Mouse (Mus musculus): ENCODE results near the gene Cdk5r1. TPM values are rescaled to one million over a fixed set of nuclear protein-coding genes. Genes with fewer than 3 reads are reported as not detected.

Gene Cdk5r1
- polyA plus RNA-seq, 1 experiment from 2014 or later, result 2.0 TPM

DNA sequence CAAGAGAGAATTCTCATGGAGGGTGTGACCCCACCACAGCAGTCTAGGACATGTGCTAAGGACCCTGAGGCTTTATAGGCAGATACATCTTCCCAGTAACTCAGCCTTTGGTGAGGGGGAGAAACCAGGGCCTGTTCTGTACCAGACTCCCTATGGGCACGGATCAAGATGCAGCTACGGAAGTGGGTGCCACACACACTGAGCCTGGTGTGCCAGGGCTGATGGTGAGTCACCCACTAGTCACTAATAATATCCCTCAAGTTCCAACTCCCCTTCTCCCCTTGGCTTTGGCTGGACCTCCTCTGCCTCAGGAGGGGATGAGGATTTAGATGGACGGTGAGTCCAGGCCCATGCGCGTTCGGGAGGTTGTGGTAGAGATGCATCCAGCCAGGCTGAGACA is 19.1 kb downstream of the Cdk5r1 start:
- no peak overlapping the region for H3K9ac ChIP-seq (replicated peaks; ENCODE audit: low read depth, low read length)
- no peak for ATAC-seq (ENCODE audit: insufficient number of reproducible peaks, insufficient read depth, low FRiP score, low read depth)
- H3K36me3 ChIP-seq (ENCODE audit: control insufficient read depth, insufficient read depth, low read length), result no peaks in the 10 kb centered on the region
- H3K27me3 ChIP-seq (ENCODE audit: control insufficient read depth, insufficient read depth, low read length), result no peaks in the 10 kb centered on the region
- H3K4me2 ChIP-seq (replicated peaks; ENCODE audit: low read depth, low read length), result no peak overlapping the region
- no peak overlapping the region for H3K27ac ChIP-seq (ENCODE audit: low read length)
- H3K4me3 ChIP-seq (ENCODE audit: low read depth, low read length), result no peak overlapping the region
- H3K9me3 ChIP-seq (ENCODE audit: control insufficient read depth, low read depth, low read length), result no peaks in the 10 kb centered on the region
- 92% methylated on average over 6 of the region's 6 CpGs for WGBS
- 0 out of 2 replicates have a peak, but pooled peaks cover 3% of the 10 kb centered on the region for H3K4me1 ChIP-seq (ENCODE audit: control insufficient read depth, insufficient read depth, low read length)

GRCm38 (mm10) chr11:80496640-80497039 is 19.8 kb downstream of the Cdk5r1 start:
- 57% methylated on average over 1 of the region's 1 CpGs for WGBS
- Histone ChIP-seq H3K27ac (ENCODE audit: low read length) (no peak overlapping the region), H3K36me3 (ENCODE audit: control insufficient read depth, insufficient read depth, low read length) (no peaks in the 10 kb centered on the region), H3K9me3 (ENCODE audit: control insufficient read depth, low read depth, low read length) (no peaks in the 10 kb centered on the region), H3K27me3 (ENCODE audit: control insufficient read depth, insufficient read depth, low read length) (no peaks in the 10 kb centered on the region), H3K4me2 (replicated peaks; ENCODE audit: low read depth, low read length) (no peak overlapping the region), H3K4me1 (ENCODE audit: control insufficient read depth, insufficient read depth, low read length) (0 out of 2 replicates have a peak, but pooled peaks cover 3% of the 10 kb centered on the region), H3K4me3 (ENCODE audit: low read depth, low read length) (no peak overlapping the region), H3K9ac (replicated peaks; ENCODE audit: low read depth, low read length) (no peak overlapping the region)
- ATAC-seq (ENCODE audit: insufficient number of reproducible peaks, insufficient read depth, low FRiP score, low read depth), result no peak

DNA sequence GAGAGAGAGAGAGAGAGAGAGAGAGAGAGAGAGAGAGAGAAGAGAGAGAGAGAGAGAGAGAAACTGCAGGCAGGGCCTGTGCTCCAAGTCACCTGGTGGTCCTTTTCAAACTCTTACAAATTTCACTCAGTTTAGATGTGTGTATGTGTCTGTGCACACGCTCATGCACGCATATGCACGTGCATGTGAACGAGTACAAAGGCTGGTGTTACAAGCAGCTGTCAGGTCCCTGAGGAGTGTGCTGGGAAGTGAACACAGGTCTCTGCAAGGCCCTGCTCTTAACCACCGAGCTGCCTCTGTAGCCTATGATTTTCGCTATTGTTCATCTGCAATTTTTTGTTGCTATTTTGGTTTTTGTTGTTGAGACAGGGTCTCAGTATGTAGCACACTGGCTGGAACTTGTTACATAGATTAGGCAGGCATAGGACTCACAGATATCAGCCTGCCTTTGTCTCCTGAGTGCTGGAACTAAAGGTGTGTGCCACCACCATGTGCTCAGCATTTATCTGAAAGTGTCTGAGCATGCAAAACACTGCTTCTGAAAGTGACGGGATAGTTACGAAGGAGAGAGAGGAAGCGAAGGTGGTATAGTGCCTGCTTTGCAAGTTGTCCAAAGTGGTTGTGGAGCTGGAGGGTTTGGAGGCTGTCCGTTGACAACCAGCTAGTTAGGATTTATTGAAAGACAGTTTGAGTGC is 20.5 kb downstream of the Cdk5r1 start:
- Histone ChIP-seq H3K9me3 (ENCODE audit: control insufficient read depth, low read depth, low read length) (no peaks in the 10 kb centered on the region), H3K4me1 (ENCODE audit: control insufficient read depth, insufficient read depth, low read length) (0 out of 2 replicates have a peak, but pooled peaks cover 3% of the 10 kb centered on the region), H3K4me3 (ENCODE audit: low read depth, low read length) (no peak overlapping the region), H3K9ac (replicated peaks; ENCODE audit: low read depth, low read length) (no peak overlapping the region), H3K27me3 (ENCODE audit: control insufficient read depth, insufficient read depth, low read length) (no peaks in the 10 kb centered on the region), H3K36me3 (ENCODE audit: control insufficient read depth, insufficient read depth, low read length) (no peaks in the 10 kb centered on the region), H3K27ac (ENCODE audit: low read length) (no peak overlapping the region), H3K4me2 (replicated peaks; ENCODE audit: low read depth, low read length) (no peak overlapping the region)
- ATAC-seq (ENCODE audit: insufficient number of reproducible peaks, insufficient read depth, low FRiP score, low read depth), result no peak
- 85% methylated on average over 10 of the region's 10 CpGs for WGBS

- 0 out of 2 replicates have a peak, but pooled peaks cover 3% of the 10 kb centered on the region for H3K4me1 ChIP-seq (ENCODE audit: control insufficient read depth, insufficient read depth, low read length)
- no peaks in the 10 kb centered on the region for H3K9me3 ChIP-seq (ENCODE audit: control insufficient read depth, low read depth, low read length)
- no peak overlapping the region for H3K4me2 ChIP-seq (replicated peaks; ENCODE audit: low read depth, low read length)
- no peak overlapping the region for H3K4me3 ChIP-seq (ENCODE audit: low read depth, low read length)
- H3K36me3 ChIP-seq (ENCODE audit: control insufficient read depth, insufficient read depth, low read length), result no peaks in the 10 kb centered on the region
- ATAC-seq (ENCODE audit: insufficient number of reproducible peaks, insufficient read depth, low FRiP score, low read depth), result no peak; the same call in 1 of the 2 replicates
- H3K9ac ChIP-seq (replicated peaks; ENCODE audit: low read depth, low read length), result no peak overlapping the region
- H3K27me3 ChIP-seq (ENCODE audit: control insufficient read depth, insufficient read depth, low read length), result no peaks in the 10 kb centered on the region
- H3K27ac ChIP-seq (ENCODE audit: low read length), result no peak overlapping the region
- WGBS, result 58% methylated on average over 11 of the region's 11 CpGs
Measured at GRCm38 (mm10) chr11:80498328-80499070, 21.7 kb downstream of the Cdk5r1 start.

- Histone ChIP-seq H3K9me3 (ENCODE audit: control insufficient read depth, low read depth, low read length) (no peaks in the 10 kb centered on the region), H3K9ac (replicated peaks; ENCODE audit: low read depth, low read length) (no peak overlapping the region), H3K4me1 (ENCODE audit: control insufficient read depth, insufficient read depth, low read length) (peaks cover 10% of the 10 kb centered on the region; the same call in 1 of the 2 replicates), H3K27ac (ENCODE audit: low read length) (no peak overlapping the region), H3K4me2 (replicated peaks; ENCODE audit: low read depth, low read length) (no peak overlapping the region), H3K36me3 (ENCODE audit: control insufficient read depth, insufficient read depth, low read length) (no peaks in the 10 kb centered on the region), H3K4me3 (ENCODE audit: low read depth, low read length) (no peak overlapping the region), H3K27me3 (ENCODE audit: control insufficient read depth, insufficient read depth, low read length) (no peaks in the 10 kb centered on the region)
- no peak for ATAC-seq (ENCODE audit: insufficient number of reproducible peaks, insufficient read depth, low FRiP score, low read depth)
- 72% methylated on average over 4 of the region's 4 CpGs for WGBS
Measured at GRCm38 (mm10) chr11:80499550-80499952, 22.7 kb downstream of the Cdk5r1 start.

GRCm38 (mm10) chr11:80503281-80503680 is 26.5 kb downstream of the Cdk5r1 start:
- 82% methylated on average over 6 of the region's 6 CpGs for WGBS
- no peaks in the 10 kb centered on the region for H3K36me3 ChIP-seq (ENCODE audit: control insufficient read depth, insufficient read depth, low read length)
- no peak overlapping the region for H3K27ac ChIP-seq (ENCODE audit: low read length)
- H3K4me3 ChIP-seq (ENCODE audit: low read depth, low read length), result no peak overlapping the region
- ATAC-seq (ENCODE audit: insufficient number of reproducible peaks, insufficient read depth, low FRiP score, low read depth), result no peak
- no peak overlapping the region for H3K9ac ChIP-seq (replicated peaks; ENCODE audit: low read depth, low read length)
- no peaks in the 10 kb centered on the region for H3K27me3 ChIP-seq (ENCODE audit: control insufficient read depth, insufficient read depth, low read length)
- H3K4me1 ChIP-seq (ENCODE audit: control insufficient read depth, insufficient read depth, low read length), result peaks cover 12% of the 10 kb centered on the region; the same call in 1 of the 2 replicates
- H3K4me2 ChIP-seq (replicated peaks; ENCODE audit: low read depth, low read length), result no peak overlapping the region
- H3K9me3 ChIP-seq (ENCODE audit: control insufficient read depth, low read depth, low read length), result no peaks in the 10 kb centered on the region

GRCm38 (mm10) chr11:80503726-80504452 is 27.1 kb downstream of the Cdk5r1 start:
- ATAC-seq (ENCODE audit: insufficient number of reproducible peaks, insufficient read depth, low FRiP score, low read depth), result no peak; the same call in 1 of the 2 replicates
- Histone ChIP-seq H3K36me3 (ENCODE audit: control insufficient read depth, insufficient read depth, low read length) (no peaks in the 10 kb centered on the region), H3K4me2 (replicated peaks; ENCODE audit: low read depth, low read length) (no peak overlapping the region), H3K27me3 (ENCODE audit: control insufficient read depth, insufficient read depth, low read length) (no peaks in the 10 kb centered on the region), H3K4me1 (ENCODE audit: control insufficient read depth, insufficient read depth, low read length) (peaks cover 9% of the 10 kb centered on the region; the same call in 1 of the 2 replicates), H3K9ac (replicated peaks; ENCODE audit: low read depth, low read length) (no peak overlapping the region), H3K9me3 (ENCODE audit: control insufficient read depth, low read depth, low read length) (no peaks in the 10 kb centered on the region), H3K27ac (ENCODE audit: low read length) (no peak overlapping the region), H3K4me3 (ENCODE audit: low read depth, low read length) (no peak overlapping the region)
- WGBS, result 43% methylated on average over 13 of the region's 13 CpGs

Data from stomach, embryonic 14.5 days (tissue).